Mouse (Mus musculus) retina, postnatal 7 days (tissue): ENCODE measurements around the gene Hexdc.

Experiments used
- DNase-seq: peaks from one replicate; pipeline ENCODE4 v3.0.0-alpha.2; 2012; ENCODE audit warnings: low read depth, low spot score

The Hexdc gene

GRCm38 (mm10) chr11:121228129-121229017 is 24.1 kb downstream of the Hexdc start:
- no peak for DNase-seq

GRCm38 (mm10) chr11:121229018-121229439 is 24.8 kb downstream of the Hexdc start, which contains the start of gene Cybc1:
Gene Cybc1 (minus strand): TSS chr11:121229322.
- peak; percentile 17 for DNase-seq

- DNase-seq = no peak
These were observed 27.0 kb downstream of the Hexdc start for GRCm38 (mm10) chr11:121231191-121231590.

DNA sequence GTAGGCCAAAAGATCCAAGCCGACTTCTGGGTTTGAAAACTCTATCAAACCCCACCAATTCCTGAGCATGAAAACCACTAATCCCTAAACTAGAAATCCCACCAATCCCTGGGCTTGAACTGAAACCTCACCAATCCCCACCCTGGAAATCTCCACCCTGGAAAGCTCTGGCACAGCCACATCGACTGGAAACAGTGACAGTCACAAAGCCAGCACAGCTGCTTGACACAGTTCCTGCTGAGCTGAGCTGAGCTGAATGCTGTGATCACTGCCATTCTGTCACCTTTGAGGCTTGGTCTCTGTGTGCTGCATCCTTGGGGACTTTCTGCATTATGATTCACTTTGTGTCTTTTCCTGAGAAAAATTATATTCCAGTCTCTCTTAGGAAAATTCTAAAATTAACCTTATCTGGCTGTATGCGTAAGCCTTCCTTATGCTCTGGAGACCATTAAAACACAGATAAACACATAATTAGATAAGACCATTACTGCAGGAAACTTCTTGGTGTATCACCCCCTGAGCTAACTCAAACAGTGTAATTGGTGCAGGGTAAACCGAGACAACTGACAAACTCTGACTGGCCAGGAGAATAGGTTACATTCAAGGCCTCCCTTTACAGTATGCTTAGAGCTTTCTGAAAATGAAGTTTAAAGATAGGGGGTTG is 27.5 kb downstream of the Hexdc start:
- DNase-seq = peak; percentile 17

DNA sequence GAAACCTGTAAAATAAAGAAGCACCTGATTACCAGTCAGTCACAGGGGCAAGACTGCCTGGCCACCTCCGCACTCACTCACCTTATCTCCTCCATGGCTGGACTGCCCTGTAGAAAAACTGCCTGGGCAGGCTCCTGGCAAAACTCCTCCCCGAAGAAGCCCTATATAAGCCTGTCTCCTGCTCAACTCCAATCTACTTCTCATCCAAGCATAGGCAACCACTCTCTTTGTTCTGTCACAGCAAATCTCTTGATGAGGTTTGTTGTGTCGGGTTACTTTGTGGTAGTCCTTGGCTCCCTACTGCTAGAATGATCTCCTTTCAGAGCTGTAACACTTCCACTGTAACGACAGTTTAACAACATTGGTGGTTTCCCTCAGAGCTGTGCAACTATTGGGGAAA is 28.5 kb downstream of the Hexdc start:
- DNase-seq = no peak

DNA sequence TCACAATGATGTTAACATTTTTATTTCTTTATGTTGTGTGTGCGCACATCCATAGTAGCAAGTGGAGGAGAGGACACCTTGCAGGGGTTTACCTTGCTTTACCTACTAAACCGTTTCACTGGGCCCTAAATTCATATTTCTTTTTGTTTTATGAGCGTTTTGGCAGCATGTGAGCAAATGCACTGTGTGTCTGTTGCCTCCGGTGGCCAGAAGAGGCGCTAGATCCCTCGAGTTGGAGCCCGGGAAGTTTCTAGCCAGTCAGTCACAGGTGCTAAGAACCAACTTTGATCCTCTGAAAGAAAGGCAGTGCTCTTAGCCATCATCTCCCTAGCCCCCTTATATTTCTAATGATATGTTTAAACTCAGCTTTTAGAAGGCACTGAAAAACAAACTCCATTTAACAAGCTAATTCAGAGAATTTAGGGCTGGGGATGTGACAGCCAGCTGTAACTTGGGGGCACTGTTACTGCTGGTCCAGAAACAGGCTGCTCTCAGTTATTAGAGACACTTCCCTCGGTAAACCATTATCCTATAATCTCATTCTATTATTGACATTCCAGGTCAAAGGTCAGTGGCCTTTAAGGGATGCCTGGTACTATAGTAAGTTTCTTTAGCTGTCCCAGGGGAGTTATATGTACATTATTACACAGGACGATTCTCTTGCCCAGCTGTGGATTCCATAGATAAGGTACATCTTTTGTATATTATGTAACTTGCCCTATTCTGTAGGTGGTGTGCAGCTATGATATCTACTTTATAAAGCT is 31.4 kb downstream of the Hexdc start:
- no peak for DNase-seq

- DNase-seq = peak; percentile 99
These were observed 32.5 kb downstream of the Hexdc start, which contains the start of gene Narf for GRCm38 (mm10) chr11:121236564-121237344. Gene Narf (plus strand): TSS chr11:121237253.

- DNase-seq = no peak
These were observed 33.3 kb downstream of the Hexdc start for GRCm38 (mm10) chr11:121237345-121238128.

DNA sequence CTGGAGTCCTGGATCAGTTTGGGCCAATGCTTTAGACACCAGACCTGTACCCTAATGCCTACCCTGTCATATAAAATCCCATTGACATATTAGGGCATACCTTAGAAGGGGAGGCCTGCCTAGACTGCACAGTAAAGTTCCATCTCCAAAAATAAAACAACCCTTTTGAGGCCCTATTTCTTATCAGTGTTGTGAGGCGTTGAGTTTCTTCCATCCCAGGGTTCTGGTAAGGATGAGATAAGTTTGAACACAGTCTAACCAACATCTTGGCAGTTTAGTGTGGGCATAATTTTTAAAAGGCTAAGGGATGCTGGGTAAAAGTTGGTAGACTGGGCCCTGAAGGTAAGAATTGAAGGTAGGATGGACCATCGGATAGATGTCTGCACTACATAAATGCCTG is 35.4 kb downstream of the Hexdc start:
- no peak for DNase-seq

- DNase-seq = no peak
These were observed 46.0 kb downstream of the Hexdc start for GRCm38 (mm10) chr11:121250196-121250595.

DNA sequence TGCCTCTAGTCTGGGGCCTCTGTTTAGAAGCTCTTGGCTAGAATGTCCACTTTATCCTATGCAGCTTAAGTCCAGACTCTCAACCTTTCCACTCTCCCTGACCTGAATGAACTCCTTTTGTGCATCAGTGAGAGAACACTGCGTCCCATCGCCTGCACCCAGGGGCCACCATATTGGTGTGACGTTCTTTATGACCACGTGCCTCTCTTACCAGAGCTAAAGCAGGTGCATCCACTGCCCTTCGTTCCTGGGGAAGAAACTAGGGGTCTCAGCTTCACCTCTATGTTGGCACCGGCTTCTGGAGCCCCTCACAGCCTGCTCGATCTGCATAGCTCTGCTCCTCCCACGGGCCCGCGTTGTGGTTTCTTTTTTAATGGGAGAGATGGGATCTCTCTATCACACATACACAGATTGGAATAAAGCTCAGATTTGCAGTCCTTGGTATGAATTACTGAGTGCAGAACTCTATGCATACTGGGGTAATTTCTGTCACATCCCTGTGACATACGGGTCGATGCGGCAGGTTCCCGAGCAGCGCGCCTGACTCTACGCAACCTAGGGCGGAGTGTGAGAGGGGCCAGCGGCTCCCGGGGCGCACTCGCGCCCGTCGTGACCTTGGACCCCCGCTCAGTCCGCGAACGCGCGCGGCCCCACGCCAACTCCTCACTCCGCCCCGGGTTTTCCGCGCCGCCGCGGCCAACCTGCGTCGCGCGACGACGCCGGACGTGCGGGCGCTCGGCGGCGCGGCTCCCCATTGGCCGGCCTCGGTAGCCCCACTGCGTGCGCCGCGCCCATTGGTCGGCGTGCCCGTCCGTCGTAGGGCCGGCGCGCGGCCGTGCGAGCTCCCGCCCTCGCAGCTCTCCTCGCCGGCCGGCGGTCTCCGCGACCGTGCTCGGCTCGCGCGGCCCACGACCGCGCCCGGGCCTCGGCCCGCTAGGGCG is 55.2 kb downstream of the Hexdc start, which contains the start of gene Foxk2:
Foxk2 (plus strand) TSS at position 831 of the 941 bp plus-strand sequence.
- DNase-seq = peak; percentile 89

GRCm38 (mm10) chr11:121260211-121260906 is 56.1 kb downstream of the Hexdc start:
- no peak for DNase-seq

- no peak for DNase-seq
These were observed 56.8 kb downstream of the Hexdc start for GRCm38 (mm10) chr11:121261074-121261473.
